8 mouse cellular contexts compared by ENCODE assay signal in the genomic region with DNA sequence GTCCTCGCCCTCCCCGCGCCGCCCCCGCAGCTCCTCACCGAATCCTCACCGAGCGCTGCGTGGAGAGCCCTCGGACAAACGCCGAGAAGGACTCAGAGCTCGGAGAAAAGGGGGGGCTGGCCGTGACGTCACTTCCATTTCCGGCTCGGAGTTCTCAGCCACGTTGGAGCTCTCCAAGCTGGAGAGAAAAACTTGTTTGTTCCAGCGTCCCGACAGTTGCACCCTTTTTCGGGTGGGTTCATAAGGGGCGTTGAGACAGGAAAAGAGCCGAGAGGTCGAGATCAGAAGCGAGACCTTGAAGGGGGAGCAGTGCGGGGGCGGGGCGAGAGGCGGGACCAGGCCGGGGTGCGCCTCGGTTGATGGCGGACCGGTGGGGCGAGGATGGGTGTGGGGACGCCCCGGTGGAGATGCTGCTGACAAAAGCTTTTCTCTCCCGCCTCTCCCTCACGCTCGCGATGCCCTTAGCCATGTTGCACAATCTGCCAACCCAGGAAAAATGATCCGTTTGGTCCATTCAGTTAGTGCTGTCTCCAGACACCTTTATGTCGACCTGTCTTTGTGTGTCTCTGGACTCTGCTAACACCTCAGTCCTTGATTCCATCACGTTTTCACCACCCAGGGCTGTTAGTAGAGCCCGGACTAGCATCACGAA. TPM values are rescaled to one million over a fixed set of nuclear protein-coding genes. Genes with fewer than 3 reads are reported as not detected.
DNase-seq lines count a peak whose midpoint lies in the region; ATAC-seq and TF ChIP-seq lines count a peak whose summit lies in the region.

A gene (minus strand): TSS at position 112 of the 652 bp plus-strand sequence.

- peak within 1 kb of the TSS; percentile 80 for H3K4me2 ChIP-seq in forebrain, embryonic 13.5 days
- H3K4me2 ChIP-seq in liver, embryonic 15.5 days: peak within 1 kb of the TSS; percentile 81
- peak within 1 kb of the TSS; percentile 73 for H3K4me2 ChIP-seq in neural tube, embryonic 11.5 days (ENCODE audit: low read depth)
- H3K4me2 ChIP-seq in stomach, embryonic 16.5 days (ENCODE audit: low read depth, low read length): peak within 1 kb of the TSS; percentile 82

- no peaks in the 10 kb centered on the region for H3K4me1 ChIP-seq in ES-Bruce4 (ENCODE audit: control insufficient read depth, insufficient read depth, low read length)
- H3K4me1 ChIP-seq in forebrain, embryonic 13.5 days: peaks cover 40% of the 10 kb centered on the region
- H3K4me1 ChIP-seq in liver, embryonic 15.5 days (replicated peaks): peaks cover 28% of the 10 kb centered on the region
- peaks cover 9% of the 10 kb centered on the region; the same call in 1 of the 2 replicates for H3K4me1 ChIP-seq in neural tube, embryonic 11.5 days (ENCODE audit: control insufficient read depth, insufficient read depth, low read length)
- peaks cover 10% of the 10 kb centered on the region for H3K4me1 ChIP-seq in stomach, embryonic 16.5 days (ENCODE audit: control insufficient read depth, insufficient read depth, low read length)

- H3K27ac ChIP-seq in ES-Bruce4 (ENCODE audit: insufficient read depth, low read length): peak within 1 kb of the TSS; percentile 74
- H3K27ac ChIP-seq in forebrain, embryonic 13.5 days: peak within 1 kb of the TSS; percentile 97
- H3K27ac ChIP-seq in liver, embryonic 15.5 days (replicated peaks): peak within 1 kb of the TSS; percentile 88
- H3K27ac ChIP-seq in neural tube, embryonic 11.5 days (ENCODE audit: low read depth, low read length): peak within 1 kb of the TSS; percentile 93
- peak within 1 kb of the TSS; percentile 99 for H3K27ac ChIP-seq in stomach, embryonic 16.5 days (ENCODE audit: low read length)

- peaks cover 18% of the 10 kb centered on the region for H3K36me3 ChIP-seq in ES-Bruce4 (ENCODE audit: control insufficient read depth, insufficient read depth, low read length, poor library complexity, severe bottlenecking)
- H3K36me3 ChIP-seq in forebrain, embryonic 13.5 days (ENCODE audit: poor library complexity, severe bottlenecking): peaks cover 21% of the 10 kb centered on the region
- H3K36me3 ChIP-seq in liver, embryonic 15.5 days (replicated peaks): 0 out of 2 replicates have a peak, but pooled peaks cover 5% of the 10 kb centered on the region
- no peaks in the 10 kb centered on the region; the same call in none of the 2 replicates for H3K36me3 ChIP-seq in neural tube, embryonic 11.5 days (ENCODE audit: control insufficient read depth, insufficient read depth, low read length)
- 0 out of 2 replicates have a peak, but pooled peaks cover 3% of the 10 kb centered on the region for H3K36me3 ChIP-seq in stomach, embryonic 16.5 days (ENCODE audit: control insufficient read depth, insufficient read depth, low read length)

- peak; percentile 7 for TF ChIP-seq POLR2A in ES-Bruce4 (IDR thresholded peaks at IDR 0.05; ENCODE audit: insufficient read depth, low read length)

- peak; percentile 94 for ATAC-seq in cerebellum, adult (ENCODE audit: insufficient number of reproducible peaks, low FRiP score, low TSS enrichment)
- ATAC-seq in forebrain, embryonic 13.5 days: peak; percentile 91
- peak; percentile 91 for ATAC-seq in liver, embryonic 15.5 days (ENCODE audit: insufficient read depth)
- ATAC-seq in neural tube, embryonic 11.5 days (ENCODE audit: insufficient read depth, low FRiP score, low TSS enrichment): peak; percentile 93
- ATAC-seq in stomach, embryonic 16.5 days (ENCODE audit: insufficient read depth, low FRiP score): peak; percentile 93

- no peak for TF ChIP-seq CTCF in ES-Bruce4 (IDR thresholded peaks at IDR 0.05; ENCODE audit: low read depth, low read length)

- under 1% methylated on average over 46 of the region's 46 CpGs for WGBS in forebrain, embryonic 13.5 days
- under 1% methylated on average over 46 of the region's 46 CpGs for WGBS in liver, embryonic 15.5 days (ENCODE audit: insufficient replicate concordance)
- WGBS in neural tube, embryonic 11.5 days: under 1% methylated on average over 45 of the region's 46 CpGs
- WGBS in stomach, embryonic 16.5 days: under 1% methylated on average over 46 of the region's 46 CpGs

- peak within 1 kb of the TSS; percentile 96 for H3K4me3 ChIP-seq in ES-Bruce4 (ENCODE audit: low read depth, low read length)
- peak within 1 kb of the TSS; percentile 89 for H3K4me3 ChIP-seq in forebrain, embryonic 13.5 days
- H3K4me3 ChIP-seq in liver, embryonic 15.5 days (replicated peaks): peak within 1 kb of the TSS; percentile 95
- peak within 1 kb of the TSS; percentile 80 for H3K4me3 ChIP-seq in neural tube, embryonic 11.5 days (ENCODE audit: low read depth, low read length)
- H3K4me3 ChIP-seq in stomach, embryonic 16.5 days (replicated peaks; ENCODE audit: low read length): peak within 1 kb of the TSS; percentile 89

- no peaks in the 10 kb centered on the region for H3K27me3 ChIP-seq in ES-Bruce4 (ENCODE audit: control insufficient read depth, insufficient read depth, low read length, poor library complexity, severe bottlenecking)
- H3K27me3 ChIP-seq in forebrain, embryonic 13.5 days: 0 out of 2 replicates have a peak, but pooled peaks cover 3% of the 10 kb centered on the region
- H3K27me3 ChIP-seq in liver, embryonic 15.5 days: no peaks in the 10 kb centered on the region
- H3K27me3 ChIP-seq in neural tube, embryonic 11.5 days (ENCODE audit: control insufficient read depth, insufficient read depth, low read length): no peaks in the 10 kb centered on the region
- H3K27me3 ChIP-seq in stomach, embryonic 16.5 days (ENCODE audit: control insufficient read depth, insufficient read depth, low read length): no peaks in the 10 kb centered on the region; the same call in 1 of the 2 replicates

- DNase-seq in heart, postnatal 10 days: peak; percentile 93 to 94
- peak; percentile 96 for DNase-seq in kidney, postnatal 4 days
- DNase-seq in neural tube, embryonic 11.5 days (ENCODE audit: low spot score): peak; percentile 93

- H3K9me3 ChIP-seq in ES-Bruce4 (replicated peaks; ENCODE audit: control insufficient read depth, insufficient read depth, low read length, poor library complexity, severe bottlenecking): no peaks in the 10 kb centered on the region
- no peaks in the 10 kb centered on the region for H3K9me3 ChIP-seq in forebrain, embryonic 13.5 days (replicated peaks)
- no peaks in the 10 kb centered on the region for H3K9me3 ChIP-seq in liver, embryonic 15.5 days (replicated peaks)
- H3K9me3 ChIP-seq in neural tube, embryonic 11.5 days (ENCODE audit: control insufficient read depth, low read length): no peaks in the 10 kb centered on the region
- no peaks in the 10 kb centered on the region for H3K9me3 ChIP-seq in stomach, embryonic 16.5 days (replicated peaks; ENCODE audit: control insufficient read depth, low read length)

- TF ChIP-seq EP300 in ES-Bruce4 (IDR thresholded peaks at IDR 0.05; ENCODE audit: insufficient read depth, low read depth, low read length): no peak

- peak within 1 kb of the TSS; percentile 92 for H3K9ac ChIP-seq in ES-Bruce4 (ENCODE audit: low read depth, poor library complexity, severe bottlenecking)
- peak within 1 kb of the TSS; percentile 97 for H3K9ac ChIP-seq in forebrain, embryonic 13.5 days
- peak within 1 kb of the TSS; percentile 90 for H3K9ac ChIP-seq in liver, embryonic 15.5 days
- H3K9ac ChIP-seq in neural tube, embryonic 11.5 days (ENCODE audit: low read length): peak within 1 kb of the TSS; percentile 93
- peak within 1 kb of the TSS; percentile 97 for H3K9ac ChIP-seq in stomach, embryonic 16.5 days (ENCODE audit: low read length)

- intact Hi-C loops in heart, postnatal 10 days (cut with DNase I): loop anchor here (2.0 kb wide), 1 partner anchor 59 kb away; a partner anchor contains a TSS

RNA-seq across cellular contexts. Expression of the gene that starts here (rescaled TPM):
- 113 and 128 TPM in 2 replicates for polyA plus RNA-seq in ES-Bruce4 (2011; ENCODE audit: insufficient read depth, insufficient read length, low read depth, missing spikeins)
- 158 TPM in 2 replicates for polyA plus RNA-seq in forebrain, embryonic 13.5 days (2015; fragmentation: Nextera tagmentation; extraction: Ambion mirVana)
- 10 to 100 TPM; 40.1 to 48.1 TPM for total RNA-seq in heart, postnatal 10 days (2021)
- polyA plus RNA-seq in liver, embryonic 15.5 days (2015; fragmentation: Nextera tagmentation; extraction: Ambion mirVana): 12.3 and 12.9 TPM in 2 replicates
- polyA plus RNA-seq in neural tube, embryonic 11.5 days (2014; fragmentation: Nextera tagmentation; extraction: Ambion mirVana): 137 and 141 TPM in 2 replicates
- polyA plus RNA-seq in stomach, embryonic 16.5 days (2015; fragmentation: Nextera tagmentation; extraction: Ambion mirVana): 86.8 and 88.6 TPM in 2 replicates

Comparison
In these comparisons a context has a peak if more than half of its experiments do, and no peak if none do; other contexts are left out.
1. Peak in every context shown above with its lines: DNase-seq, ATAC-seq, H3K4me3 ChIP-seq and H3K27ac ChIP-seq.